7 mouse cellular contexts compared by ENCODE assay signal in genomic region chr6:71909840-71910239, GRCm38 (mm10). TPM values are rescaled to one million over a fixed set of nuclear protein-coding genes. Genes with fewer than 3 reads are reported as not detected.
DNase-seq lines count a peak whose midpoint lies in the region; ATAC-seq lines count a peak whose summit lies in the region.

No protein-coding gene starts in this region.

- H3K4me2 ChIP-seq in midbrain, embryonic 16.5 days (ENCODE audit: low read length): peak overlapping the region; percentile 63

- H3K9me3 ChIP-seq in midbrain, embryonic 16.5 days (replicated peaks; ENCODE audit: control insufficient read depth, low read length, poor library complexity, severe bottlenecking): no peaks in the 10 kb centered on the region

- H3K9ac ChIP-seq in midbrain, embryonic 16.5 days (ENCODE audit: low read depth, low read length): no peak overlapping the region

- H3K4me3 ChIP-seq in midbrain, embryonic 16.5 days (ENCODE audit: low read depth, low read length): peak overlapping the region; percentile 66

- ATAC-seq in midbrain, embryonic 16.5 days: no peak
- no peak for ATAC-seq in erythroid progenitor cell, adult 5-6 weeks (replicated peaks; ENCODE audit: low FRiP score, poor library complexity, severe bottlenecking)

- peak; percentile 1 for DNase-seq in retina, postnatal 1 day
- no peak for DNase-seq in retina, embryonic 14.5 days (ENCODE audit: low spot score)
- DNase-seq in c-Kit-negative CD71-positive TER-119-positive erythroid progenitor cells, embryonic 14.5 days (ENCODE audit: low read depth, low spot score): peak; percentile 11
- DNase-seq in induced T-regulatory cell, adult 2 months (ENCODE audit: low read depth): peak; percentile 77
- DNase-seq in urinary bladder, postnatal 10 days (ENCODE audit: low spot score): no peak

- peaks cover 7% of the 10 kb centered on the region; the same call in 1 of the 2 replicates for H3K36me3 ChIP-seq in midbrain, embryonic 16.5 days (ENCODE audit: control insufficient read depth, insufficient read depth, low read length)

- H3K4me1 ChIP-seq in midbrain, embryonic 16.5 days (ENCODE audit: control insufficient read depth, insufficient read depth, low read length): peaks cover 12% of the 10 kb centered on the region

- 83% methylated on average over 6 of the region's 6 CpGs for WGBS in midbrain, embryonic 16.5 days

- H3K27me3 ChIP-seq in midbrain, embryonic 16.5 days (ENCODE audit: control insufficient read depth, insufficient read depth, low read depth, low read length): no peaks in the 10 kb centered on the region

- H3K27ac ChIP-seq in midbrain, embryonic 16.5 days (ENCODE audit: low read length): no peak overlapping the region

RNA-seq across cellular contexts. Expression of gene Polr1a, which starts 1.0 kb away (rescaled TPM):
- polyA plus RNA-seq in midbrain, embryonic 16.5 days (2015; fragmentation: Nextera tagmentation; extraction: Ambion mirVana): 18.6 and 19.6 TPM in 2 replicates
- total RNA-seq in erythroid progenitor cell, adult 5-6 weeks (2015; ENCODE audit: low replicate concordance): 7.9 and 21.4 TPM in 2 replicates
- total RNA-seq in erythroid progenitor cell, adult 5-6 weeks (2017; ENCODE audit: low replicate concordance): 5.9 and 6.7 TPM in 2 replicates

RNA-seq across cellular contexts. Expression of gene Ptcd3, which starts 1.3 kb away (rescaled TPM):
- 75.6 and 84.6 TPM in 2 replicates for polyA plus RNA-seq in midbrain, embryonic 16.5 days (2015; fragmentation: Nextera tagmentation; extraction: Ambion mirVana)
- total RNA-seq in erythroid progenitor cell, adult 5-6 weeks (2015; ENCODE audit: low replicate concordance): 55.1 and 91.0 TPM in 2 replicates
- total RNA-seq in erythroid progenitor cell, adult 5-6 weeks (2017; ENCODE audit: low replicate concordance): 42.0 and 47.4 TPM in 2 replicates

Comparison
In these comparisons a context has a peak if more than half of its experiments do, and no peak if none do; other contexts are left out.
1. DNase-seq: peak in retina, postnatal 1 day (single experiment), c-Kit-negative CD71-positive TER-119-positive erythroid progenitor cells, embryonic 14.5 days (single experiment) and induced T-regulatory cell, adult 2 months (single experiment); none in retina, embryonic 14.5 days (single experiment) and urinary bladder, postnatal 10 days (single experiment).